ENCODE assay signal across 8 mouse cellular contexts in genomic region chr10:61341557-61341956, GRCm38 (mm10). TPM values are rescaled to one million over a fixed set of nuclear protein-coding genes. Genes with fewer than 3 reads are reported as not detected.
DNase-seq lines count a peak whose midpoint lies in the region; ATAC-seq lines count a peak whose summit lies in the region.

No protein-coding gene starts in this region.

- ATAC-seq in common myeloid progenitor, adult 5-6 weeks (replicated peaks; ENCODE audit: low read depth, poor library complexity, severe bottlenecking): peak; percentile 89

- DNase-seq in A20 (ENCODE audit: low read depth, low spot score) (peak; percentile 51), ZHBTc4 (ENCODE audit: low read depth, low spot score) (peak; percentile 80)
- peak; percentile 64 to 73 for DNase-seq in gastrocnemius, postnatal 36 days
- peak; percentile 77 for DNase-seq in layer of hippocampus, adult 11-12 months (ENCODE audit: low spot score)
- DNase-seq in lung, postnatal 10 days: peak; percentile 82
- peak; percentile 77 for DNase-seq in retina, embryonic 14.5 days (ENCODE audit: low spot score)
- peak; percentile 70 for DNase-seq in thymus, postnatal 25 days

- intact Hi-C loops in gastrocnemius, postnatal 36 days (cut with DNase I): no loop called here

RNA-seq across cellular contexts. Expression of gene Pald1, which starts 41.8 kb away (rescaled TPM):
- 0.09 TPM in 1 of 2 replicates, not detected in the other for total RNA-seq in common myeloid progenitor, adult 5-6 weeks (2017)
- 1 to 10 TPM; 4.4 to 4.5 TPM for total RNA-seq in gastrocnemius, postnatal 36 days (2021)

RNA-seq across cellular contexts. Expression of gene Prf1, which starts 43.9 kb away (rescaled TPM):
- total RNA-seq in common myeloid progenitor, adult 5-6 weeks (2017): not detected in 2 replicates
- total RNA-seq in gastrocnemius, postnatal 36 days (2021): not detected

Comparison
In these comparisons a context has a peak if more than half of its experiments do, and no peak if none do; other contexts are left out.
1. Peak in every context shown above with its lines: DNase-seq and ATAC-seq.